Mouse (Mus musculus): ENCODE measurements around the gene Sin3a.

DNA sequence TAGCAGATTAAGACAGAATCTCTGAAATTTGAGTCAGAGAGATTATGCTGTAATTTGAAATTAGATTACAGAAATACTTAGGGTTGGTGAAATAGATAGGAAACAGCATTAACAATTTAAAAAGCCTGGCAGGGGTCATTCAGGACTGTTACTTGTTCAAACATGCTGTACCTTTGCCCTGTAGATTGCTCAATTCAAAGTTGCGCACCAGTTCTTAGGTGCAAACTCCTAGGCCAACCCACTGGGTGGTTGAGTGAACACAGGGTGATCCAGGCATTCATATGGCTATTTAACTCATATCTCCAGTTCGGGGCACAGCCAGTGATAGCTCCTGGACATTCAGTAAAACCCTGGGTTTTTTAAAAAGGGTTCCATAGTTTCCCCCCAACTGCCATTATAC lies 7.7 kb upstream of the Sin3a start:
- no peak for TF ChIP-seq CTCF (IDR thresholded peaks at IDR 0.05)
- TF ChIP-seq POLR2A (IDR thresholded peaks at IDR 0.05; ENCODE audit: insufficient read depth, low read depth, low read length): no peak

Measured in heart, adult 2 months (tissue).